Mouse (Mus musculus) embryo, embryonic 10.5 days (tissue): ENCODE measurements around the gene Iqck.

ENCODE experiments used
- DNase-seq: peaks from one replicate; pipeline ENCODE4 v3.0.0-alpha.2; 2015; ENCODE audit warnings: low spot score

The Iqck gene

GRCm38 (mm10) chr7:118953626-118954282, 98.2 kb downstream of the Iqck start:
- no peak for DNase-seq

- no peak for DNase-seq
Measured at GRCm38 (mm10) chr7:118954968-118955367, 99.4 kb downstream of the Iqck start.

GRCm38 (mm10) chr7:118956616-118957246, 101.2 kb downstream of the Iqck start:
- no peak for DNase-seq

- DNase-seq: no peak
Measured at GRCm38 (mm10) chr7:118959209-118959608, 103.7 kb downstream of the Iqck start.

GRCm38 (mm10) chr7:118964777-118965176, 109.2 kb downstream of the Iqck start:
- DNase-seq: no peak

GRCm38 (mm10) chr7:118965198-118965597, 109.6 kb downstream of the Iqck start:
- no peak for DNase-seq

- DNase-seq: no peak
Measured at GRCm38 (mm10) chr7:118968870-118969269, 113.3 kb downstream of the Iqck start.

- DNase-seq: no peak
Measured at GRCm38 (mm10) chr7:118971499-118971898, 115.9 kb downstream of the Iqck start.

GRCm38 (mm10) chr7:118972306-118972705, 116.8 kb downstream of the Iqck start:
- DNase-seq: peak; percentile 60

GRCm38 (mm10) chr7:118973377-118973776, 117.8 kb downstream of the Iqck start:
- DNase-seq: no peak

- no peak for DNase-seq
Measured at GRCm38 (mm10) chr7:118975837-118976236, 120.3 kb downstream of the Iqck start.

GRCm38 (mm10) chr7:118976414-118977166, 121.0 kb downstream of the Iqck start:
- peak; percentile 78 for DNase-seq

GRCm38 (mm10) chr7:118977167-118977543, 121.6 kb downstream of the Iqck start:
- no peak for DNase-seq

GRCm38 (mm10) chr7:118979121-118979520, 123.6 kb downstream of the Iqck start:
- DNase-seq: no peak

GRCm38 (mm10) chr7:118979708-118980107, 124.2 kb downstream of the Iqck start:
- no peak for DNase-seq

- DNase-seq: no peak
Measured at GRCm38 (mm10) chr7:118981346-118981745, 125.8 kb downstream of the Iqck start.

GRCm38 (mm10) chr7:118981831-118982230, 126.3 kb downstream of the Iqck start:
- DNase-seq: no peak

- no peak for DNase-seq
Measured at GRCm38 (mm10) chr7:118982586-118982985, 127.0 kb downstream of the Iqck start.

GRCm38 (mm10) chr7:118983961-118984360, 128.4 kb downstream of the Iqck start:
- no peak for DNase-seq

GRCm38 (mm10) chr7:118985786-118986185, 130.2 kb downstream of the Iqck start:
- DNase-seq: no peak

GRCm38 (mm10) chr7:118986369-118986768, 130.8 kb downstream of the Iqck start:
- no peak for DNase-seq

GRCm38 (mm10) chr7:118989275-118989856, 133.8 kb downstream of the Iqck start:
- no peak for DNase-seq

GRCm38 (mm10) chr7:118990282-118990681, 134.7 kb downstream of the Iqck start:
- no peak for DNase-seq
